28 mouse cellular contexts compared by ENCODE assay signal in genomic region chr9:121694736-121695135, GRCm38 (mm10). TPM values are rescaled to one million over a fixed set of nuclear protein-coding genes. Genes with fewer than 3 reads are reported as not detected.
"Had no signal": no experiment of that assay in that cellular context is flagged by ENCODE, and none has a peak within 500 bp of the region (broad histone marks: within the 10 kb centered on the region; RNA-seq: fewer than 3 reads in every experiment).

No protein-coding gene starts in this region.

- DNase-seq: gastrocnemius, adult 2 months; gastrocnemius, postnatal 10 days; gastrocnemius, postnatal 25 days; heart, adult 18-20 months; heart, postnatal 14 days; heart, postnatal 36 days; kidney, adult 11 months; kidney, adult 2 months; kidney, adult 9 months; kidney, postnatal 25 days; kidney, postnatal 4 days had no signal

- H3K9ac ChIP-seq: heart, embryonic 13.5 days; heart, embryonic 15.5 days; hindbrain, embryonic 13.5 days; hindbrain, embryonic 15.5 days; kidney, embryonic 15.5 days; limb, embryonic 12.5 days had no signal

- H3K4me1 ChIP-seq: heart, embryonic 13.5 days; heart, embryonic 15.5 days; kidney, embryonic 15.5 days; limb, embryonic 10.5 days; limb, embryonic 12.5 days had no signal

- H3K4me2 ChIP-seq: heart, embryonic 11.5 days; heart, embryonic 13.5 days; heart, embryonic 15.5 days; hindbrain, embryonic 13.5 days; hindbrain, embryonic 15.5 days; kidney, embryonic 15.5 days; limb, embryonic 12.5 days had no signal

- H3K27ac ChIP-seq: gastrocnemius, adult 2 months; heart, embryonic 13.5 days; heart, embryonic 15.5 days; hindbrain, embryonic 13.5 days; hindbrain, embryonic 15.5 days; hindbrain, postnatal 0 days; kidney, embryonic 15.5 days; kidney, postnatal 0 days; layer of hippocampus, adult 2 months; left cerebral cortex, adult 2 months; limb, embryonic 10.5 days; limb, embryonic 12.5 days had no signal

- H3K27me3 ChIP-seq: heart, embryonic 13.5 days; heart, embryonic 15.5 days; hindbrain, embryonic 13.5 days; hindbrain, embryonic 15.5 days; kidney, embryonic 15.5 days; limb, embryonic 12.5 days had no signal

- ATAC-seq: forebrain, embryonic 16.5 days; hindbrain, postnatal 0 days; intestine, embryonic 16.5 days had no signal

- H3K9me3 ChIP-seq: heart, embryonic 13.5 days; heart, embryonic 15.5 days; hindbrain, embryonic 13.5 days; hindbrain, embryonic 15.5 days; kidney, embryonic 15.5 days had no signal

- H3K4me3 ChIP-seq: gastrocnemius, adult 2 months; heart, embryonic 13.5 days; heart, embryonic 15.5 days; hindbrain, embryonic 13.5 days; hindbrain, embryonic 15.5 days; kidney, embryonic 15.5 days; layer of hippocampus, adult 2 months; left cerebral cortex, adult 2 months; limb, embryonic 10.5 days; limb, embryonic 12.5 days had no signal

RNA-seq across cellular contexts. Expression of gene Lyzl4, which starts 52.8 kb away (rescaled TPM):
- polyA plus RNA-seq: forebrain, embryonic 16.5 days; heart, embryonic 11.5 days; heart, embryonic 13.5 days; heart, postnatal 0 days; hindbrain, embryonic 11.5 days; hindbrain, embryonic 13.5 days; intestine, embryonic 14.5 days; intestine, embryonic 16.5 days; kidney, embryonic 15.5 days; kidney, postnatal 0 days; limb, embryonic 10.5 days; limb, embryonic 12.5 days had no signal
